Mouse (Mus musculus) stomach, postnatal 0 days (tissue): ENCODE data around the gene Wsb2. TPM values are rescaled to one million over a fixed set of nuclear protein-coding genes. Genes with fewer than 3 reads are reported as not detected.
"Not testable (repeated sequence)": the region's sequence is repeated elsewhere in the genome, so short reads cannot be mapped to it uniquely, and the experiment has no call there.

Experiments used
- ATAC-seq: fragments of 200-750 bp; cut with Nextera tagmentation; 2 replicates; pipeline ENCODE4 v1.8.0; 2017; ENCODE audit not compliant: low FRiP score, low TSS enrichment
- DNase-seq: peaks from one replicate; pipeline ENCODE4 v3.0.0-alpha.2; 2016; ENCODE audit warnings: low spot score
- H3K27ac ChIP-seq: fragments of 300-500 bp; sonication (generic); replicated peaks from 2 replicates; pipeline ENCODE4 v1.5.1; 2014; ENCODE audit warnings: mild to moderate bottlenecking, control low read depth
- H3K27me3 ChIP-seq: fragments of 300-500 bp; sonication (generic); 2 replicates; pipeline ENCODE4 v1.6.1; 2014; ENCODE audit warnings: low read length; ENCODE audit not compliant: control insufficient read depth, insufficient read depth
- H3K36me3 ChIP-seq: fragments of 300-500 bp; sonication (generic); 2 replicates; pipeline ENCODE4 v1.6.1; 2014; ENCODE audit warnings: low read length, mixed read lengths; ENCODE audit not compliant: control insufficient read depth, insufficient read depth
- H3K4me1 ChIP-seq: fragments of 300-500 bp; sonication (generic); replicated peaks from 2 replicates; pipeline ENCODE4 v1.6.1; 2014; ENCODE audit warnings: antibody characterized with exemption; ENCODE audit not compliant: control insufficient read depth, insufficient read depth
- H3K4me2 ChIP-seq: fragments of 300-500 bp; sonication (generic); replicated peaks from 2 replicates; pipeline ENCODE4 v1.6.1; 2014; ENCODE audit warnings: low read depth, mild to moderate bottlenecking, control low read depth, moderate library complexity
- H3K4me3 ChIP-seq: fragments of 300-500 bp; sonication (generic); 2 replicates; pipeline ENCODE4 v1.5.1; 2014; ENCODE audit warnings: low read depth, low read length, control low read depth
- H3K9ac ChIP-seq: fragments of 300-500 bp; sonication (generic); 2 replicates; pipeline ENCODE4 v1.6.1; 2014; ENCODE audit warnings: mild to moderate bottlenecking, low read length, control low read depth, mixed read lengths
- H3K9me3 ChIP-seq: fragments of 300-500 bp; sonication (generic); 2 replicates; pipeline ENCODE4 v1.6.1; 2016; ENCODE audit warnings: low read length; ENCODE audit not compliant: control insufficient read depth
- CTCF ChIP-seq: IDR thresholded peaks from 2 replicates; pipeline ENCODE4 v1.5.1; 2016; ENCODE audit warnings: antibody characterized with exemption, low read depth, mild to moderate bottlenecking, moderate library complexity
- EP300 ChIP-seq: optimal IDR thresholded peaks from 2 replicates; pipeline ENCODE3; 2016; ENCODE audit warnings: antibody characterized with exemption
- WGBS: fragments of 180-500 bp; shearing (Covaris S2); extraction: QIAGEN DNeasy Blood & Tissue Kit; methylation state at CpG from one replicate; pipeline ENCODE4 v1.1.7; 2014; 5-methylcytosine and 5-hydroxymethylcytosine counted together
- polyA plus RNA-seq: library from polyadenylated mRNA; unstranded; fragments of >200 nt; fragmentation: Nextera tagmentation; extraction: Ambion mirVana; gene quantifications from 2 replicates; pipeline ENCODE4 v1.2.1, GENCODE M21; 2015

Wsb2 gene
- polyA plus RNA-seq, 1 experiment from 2014 or later, result 50.3 TPM

- Histone ChIP-seq H3K9ac (no peak overlapping the region), H3K27ac (no peak overlapping the region), H3K27me3 (no peaks in the 10 kb centered on the region), H3K4me3 (no peak overlapping the region), H3K4me1 (no peaks in the 10 kb centered on the region), H3K9me3 (no peaks in the 10 kb centered on the region), H3K36me3 (no peaks in the 10 kb centered on the region), H3K4me2 (no peak overlapping the region)
- ATAC-seq (no peak), DNase-seq (no peak)
- 88% methylated on average over 5 of the region's 5 CpGs for WGBS
- TF ChIP-seq CTCF (no peak), EP300 (no peak)
Measured at GRCm38 (mm10) chr5:117395834-117396233, 38.7 kb downstream of the Wsb2 start.

GRCm38 (mm10) chr5:117396596-117397014 is 39.5 kb downstream of the Wsb2 start:
- TF ChIP-seq EP300, result no peak
- TF ChIP-seq CTCF, result no peak
- ATAC-seq (no peak), DNase-seq (no peak)
- no peaks in the 10 kb centered on the region for H3K36me3 ChIP-seq
- no peak overlapping the region for H3K9ac ChIP-seq
- H3K27me3 ChIP-seq, result no peaks in the 10 kb centered on the region
- no peak overlapping the region for H3K27ac ChIP-seq
- WGBS, result 56% methylated on average over 6 of the region's 6 CpGs
- no peaks in the 10 kb centered on the region for H3K4me1 ChIP-seq
- H3K4me3 ChIP-seq, result no peak overlapping the region
- no peaks in the 10 kb centered on the region for H3K9me3 ChIP-seq
- H3K4me2 ChIP-seq, result no peak overlapping the region

DNA sequence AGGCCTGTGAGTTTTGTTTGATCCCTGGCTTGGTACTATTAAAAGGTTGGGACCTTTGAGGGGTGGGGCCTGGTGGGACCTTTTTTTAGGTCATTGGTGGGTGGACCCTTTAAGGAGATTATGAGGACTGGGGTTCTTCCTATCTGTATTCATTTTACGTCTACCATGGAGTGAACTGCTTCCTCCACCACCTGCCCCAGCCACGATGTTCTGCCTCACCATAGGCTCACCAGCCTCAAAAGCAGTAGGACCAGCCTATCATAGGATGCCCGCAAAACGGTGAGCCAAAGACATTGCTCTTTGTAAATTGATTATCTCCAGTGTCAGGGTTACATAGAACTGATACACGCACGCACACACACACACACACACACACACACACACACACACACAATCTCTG is 40.3 kb downstream of the Wsb2 start:
- no peak for TF ChIP-seq CTCF
- no peak for TF ChIP-seq EP300
- no peak for ATAC-seq

DNA sequence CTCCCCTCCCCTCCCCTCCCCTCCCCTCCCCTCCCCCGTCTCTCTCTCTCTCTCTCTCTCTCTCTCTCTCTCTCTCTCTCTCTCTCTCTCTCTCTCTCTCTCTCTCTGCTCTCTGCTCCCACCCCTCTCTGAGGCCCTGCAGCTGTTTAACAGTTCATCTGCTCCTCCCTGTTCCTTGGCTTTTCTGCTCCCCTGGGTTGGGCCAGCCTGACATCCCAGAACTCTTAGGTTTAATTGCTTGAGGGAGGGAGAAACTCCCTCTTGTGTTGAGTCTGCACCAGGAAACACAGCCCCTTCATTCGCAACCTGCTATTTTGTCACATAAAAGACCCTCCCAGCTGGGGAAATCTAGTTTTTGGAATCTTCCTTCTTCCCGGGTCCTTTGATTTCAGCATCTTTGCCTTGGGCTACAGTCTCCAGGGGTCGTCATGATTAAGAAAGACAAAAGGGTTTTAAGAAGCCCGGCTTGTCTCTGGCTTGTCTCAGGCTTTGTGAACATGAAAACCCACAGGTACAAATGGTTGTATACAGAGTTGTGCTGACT is 41.0 kb downstream of the Wsb2 start:
- Histone ChIP-seq H3K27me3 (no peaks in the 10 kb centered on the region), H3K27ac (no peak overlapping the region), H3K4me2 (no peak overlapping the region), H3K4me1 (no peaks in the 10 kb centered on the region), H3K36me3 (no peaks in the 10 kb centered on the region), H3K4me3 (no peak overlapping the region), H3K9ac (no peak overlapping the region; the same call in 1 of the 2 replicates), H3K9me3 (no peaks in the 10 kb centered on the region)
- ATAC-seq (peak; percentile 56; the same call in 1 of the 2 replicates), DNase-seq (no peak)
- WGBS, result 45% methylated on average over 4 of the region's 5 CpGs
- peak; percentile 51 for TF ChIP-seq CTCF
- no peak for TF ChIP-seq EP300

More for the DNA sequence above, 40.3 kb downstream of the Wsb2 start:
- H3K4me2 ChIP-seq, result no peak overlapping the region
- H3K4me1 ChIP-seq, result no peaks in the 10 kb centered on the region
- no peaks in the 10 kb centered on the region for H3K27me3 ChIP-seq
- no peak overlapping the region for H3K9ac ChIP-seq
- no peak overlapping the region for H3K4me3 ChIP-seq
- H3K27ac ChIP-seq, result no peak overlapping the region
- no peaks in the 10 kb centered on the region for H3K9me3 ChIP-seq
- DNase-seq, result no peak
- no peaks in the 10 kb centered on the region for H3K36me3 ChIP-seq
- 69% methylated on average over 6 of the region's 6 CpGs for WGBS

GRCm38 (mm10) chr5:117399281-117399680 is 42.2 kb downstream of the Wsb2 start:
- no peak for DNase-seq
- no peak overlapping the region for H3K27ac ChIP-seq
- no peaks in the 10 kb centered on the region for H3K36me3 ChIP-seq
- H3K4me2 ChIP-seq, result no peak overlapping the region
- no peaks in the 10 kb centered on the region for H3K9me3 ChIP-seq
- H3K4me1 ChIP-seq, result no peaks in the 10 kb centered on the region
- no peak overlapping the region for H3K4me3 ChIP-seq
- no peak overlapping the region for H3K9ac ChIP-seq
- TF ChIP-seq EP300 (no peak), CTCF (no peak)
- 70% methylated on average over 9 of the region's 9 CpGs for WGBS
- no peak for ATAC-seq
- no peaks in the 10 kb centered on the region for H3K27me3 ChIP-seq

DNA sequence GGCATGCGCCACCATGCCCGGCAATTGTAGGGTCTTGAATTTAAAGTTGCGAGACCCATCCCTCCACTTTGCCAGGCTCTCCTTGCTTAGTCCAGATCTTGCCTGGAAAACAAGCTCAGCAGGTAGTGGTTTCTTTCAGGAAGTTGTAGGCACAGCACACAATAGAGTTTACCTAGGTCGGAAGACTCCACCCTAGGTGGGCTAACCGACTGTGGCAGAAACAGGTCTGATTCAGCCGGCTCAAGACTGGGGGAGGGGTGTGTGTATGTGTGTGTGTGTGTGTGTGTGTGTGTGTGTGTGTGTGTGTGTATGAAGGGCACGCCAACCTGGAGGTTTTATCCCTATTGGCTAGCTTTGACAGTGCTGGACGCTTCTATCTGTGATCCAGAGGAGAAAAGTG is 46.5 kb downstream of the Wsb2 start:
- H3K27ac ChIP-seq, result no peak overlapping the region
- peak; percentile 49; the same call in 1 of the 2 replicates for ATAC-seq
- no peak overlapping the region for H3K9ac ChIP-seq
- H3K9me3 ChIP-seq, result no peaks in the 10 kb centered on the region
- WGBS, result 69% methylated on average over 8 of the region's 8 CpGs
- no peak overlapping the region for H3K4me2 ChIP-seq
- DNase-seq, result peak; percentile 26
- no peak for TF ChIP-seq CTCF
- no peak for TF ChIP-seq EP300
- no peak overlapping the region for H3K4me3 ChIP-seq
- no peaks in the 10 kb centered on the region for H3K36me3 ChIP-seq
- H3K27me3 ChIP-seq, result no peaks in the 10 kb centered on the region
- no peaks in the 10 kb centered on the region for H3K4me1 ChIP-seq

GRCm38 (mm10) chr5:117404671-117405070 is 47.6 kb downstream of the Wsb2 start:
- DNase-seq, H3K27ac ChIP-seq, H3K9me3 ChIP-seq, ATAC-seq, H3K4me3 ChIP-seq, H3K4me2 ChIP-seq, H3K9ac ChIP-seq, H3K27me3 ChIP-seq, H3K4me1 ChIP-seq, H3K36me3 ChIP-seq: not testable (repeated sequence)
- WGBS, result 68% methylated on average over 2 of the region's 2 CpGs
